Mouse (Mus musculus) liver, embryonic 14.5 days (tissue): ENCODE results near the gene Banp. TPM values are rescaled to one million over a fixed set of nuclear protein-coding genes. Genes with fewer than 3 reads are reported as not detected.

ENCODE experiments used
- ATAC-seq: fragments of 200-750 bp; cut with Nextera tagmentation; 2 replicates; pipeline ENCODE4 v1.8.0; 2017; ENCODE audit warnings: moderate number of reproducible peaks, mild to moderate bottlenecking, moderate library complexity; ENCODE audit not compliant: insufficient read depth
- DNase-seq, 3 experiments: peaks; one replicate each; pipeline ENCODE4 v3.0.0-alpha.2; 2012 to 2013; ENCODE audit warnings: low read depth in 3 of 3, low spot score in 3 of 3
- H3K27ac ChIP-seq: fragments of 300-500 bp; sonication (generic); 2 replicates; pipeline ENCODE4 v1.5.1; 2014; ENCODE audit warnings: moderate library complexity, mild to moderate bottlenecking, control low read depth, inconsistent platforms
- H3K27me3 ChIP-seq: fragments of 300-500 bp; sonication (generic); 2 replicates; pipeline ENCODE4 v1.6.1; 2014; ENCODE audit warnings: mild to moderate bottlenecking, low read length, moderate library complexity; ENCODE audit not compliant: control insufficient read depth, insufficient read depth
- H3K36me3 ChIP-seq: fragments of 300-500 bp; sonication (generic); replicated peaks from 2 replicates; pipeline ENCODE4 v1.6.1; 2014; ENCODE audit warnings: low read depth; ENCODE audit not compliant: control insufficient read depth, insufficient read depth
- H3K4me1 ChIP-seq, 2 experiments: fragments of 200-500 bp in 1 of 2; fragments of 300-500 bp in 1 of 2; sonication (generic) in 1 of 2; replicated peaks; 2 replicates each; pipeline ENCODE4 v1.6.1; 2012 to 2014; ENCODE audit warnings: antibody characterized with exemption in 1 of 2, inconsistent platforms in 1 of 2, low read length in 1 of 2; ENCODE audit not compliant: control insufficient read depth in 2 of 2, insufficient read depth in 2 of 2
- H3K4me2 ChIP-seq: fragments of 300-500 bp; sonication (generic); 2 replicates; pipeline ENCODE4 v1.6.1; 2014; ENCODE audit warnings: low read depth, mild to moderate bottlenecking, control low read depth, moderate library complexity
- H3K4me3 ChIP-seq, 2 experiments: fragments of 200-500 bp in 1 of 2; fragments of 300-500 bp in 1 of 2; sonication (generic) in 1 of 2; 2 replicates each; pipeline ENCODE4 v1.5.1; 2012 to 2014; ENCODE audit warnings: low read depth in 2 of 2, low read length in 2 of 2, mild to moderate bottlenecking in 2 of 2, control low read depth in 1 of 2, inconsistent platforms in 1 of 2, moderate library complexity in 1 of 2; ENCODE audit not compliant: insufficient read depth in 1 of 2
- H3K9ac ChIP-seq: fragments of 300-500 bp; sonication (generic); replicated peaks from 2 replicates; pipeline ENCODE4 v1.6.1; 2014; ENCODE audit warnings: mild to moderate bottlenecking, control low read depth, moderate library complexity
- H3K9me3 ChIP-seq: fragments of 300-500 bp; sonication (generic); 2 replicates; pipeline ENCODE4 v1.6.1; 2016; ENCODE audit warnings: low read length, mixed read lengths; ENCODE audit not compliant: control insufficient read depth
- CTCF ChIP-seq: IDR thresholded peaks from 2 replicates; pipeline ENCODE4 v1.5.1; 2016; ENCODE audit warnings: antibody characterized with exemption, low read depth, control low read depth
- EP300 ChIP-seq: IDR thresholded peaks from 2 replicates; pipeline ENCODE4 v1.6.1; 2016; ENCODE audit warnings: antibody characterized with exemption, low read depth
- WGBS: fragments of 180-500 bp; shearing (Covaris S2); extraction: QIAGEN DNeasy Blood & Tissue Kit; methylation state at CpG from one replicate; pipeline ENCODE4 v1.1.7; 2014; ENCODE audit not compliant: insufficient replicate concordance; 5-methylcytosine and 5-hydroxymethylcytosine counted together
- polyA plus RNA-seq, 2 experiments: library from polyadenylated mRNA; depleted of rRNA in 1 of 2; stranded (reverse) in 1 of 2; unstranded in 1 of 2; fragments of >200 nt; fragmentation: Nextera tagmentation in 1 of 2; extraction: Ambion mirVana in 1 of 2; gene quantifications; 2 replicates each; pipeline versions ENCODE4 v1.2.1 to v1.2.3; 2012 to 2014

Banp gene
- polyA plus RNA-seq, 2 experiments: 13.6 to 20.8 TPM

GRCm38 (mm10) chr8:121905864-121906263 is 43.7 kb upstream of the Banp start:
- Histone ChIP-seq H3K27me3 (no peaks in the 10 kb centered on the region), H3K4me1 (peaks cover 41 to 49% of the 10 kb centered on the region in 2 experiments), H3K4me3 (peak overlapping the region; percentile 72 to 77), H3K36me3 (peaks cover 16% of the 10 kb centered on the region), H3K9ac (peak overlapping the region; percentile 84), H3K4me2 (peak overlapping the region; percentile 70), H3K27ac (peak overlapping the region; percentile 63), H3K9me3 (no peaks in the 10 kb centered on the region)
- DNase-seq (no peak), ATAC-seq (no peak)
- 12% methylated on average over 5 of the region's 5 CpGs for WGBS
- no peak for TF ChIP-seq EP300
- no peak for TF ChIP-seq CTCF

GRCm38 (mm10) chr8:121906542-121907512 is 42.7 kb upstream of the Banp start:
- Histone ChIP-seq H3K4me2 (peak overlapping the region; percentile 70), H3K9ac (peak overlapping the region; percentile 84), H3K36me3 (peaks cover 16% of the 10 kb centered on the region), H3K9me3 (no peaks in the 10 kb centered on the region), H3K4me1 (peaks cover 32 to 39% of the 10 kb centered on the region in 2 experiments), H3K4me3 (peak overlapping the region; percentile 72 to 77), H3K27ac (peak overlapping the region; percentile 63), H3K27me3 (no peaks in the 10 kb centered on the region)
- ATAC-seq: peak; percentile 46
- no peak for TF ChIP-seq EP300
- TF ChIP-seq CTCF: no peak
- under 1% methylated on average over 72 of the region's 72 CpGs for WGBS
- DNase-seq: peak in 1 of 3 experiments; percentile 51

GRCm38 (mm10) chr8:121907587-121908248 is 41.8 kb upstream of the Banp start, which contains the start of gene Slc7a5:
Slc7a5 (minus strand) TSS chr8:121907694.
- Histone ChIP-seq H3K27ac (peak within 1 kb of the TSS; percentile 40), H3K9ac (peak within 1 kb of the TSS; percentile 84), H3K9me3 (no peaks in the 10 kb centered on the region), H3K4me2 (peak within 1 kb of the TSS; percentile 70), H3K4me3 (peak within 1 kb of the TSS; percentile 72 to 77), H3K27me3 (no peaks in the 10 kb centered on the region), H3K4me1 (peaks cover 34 to 40% of the 10 kb centered on the region in 2 experiments), H3K36me3 (peaks cover 16% of the 10 kb centered on the region)
- DNase-seq: peak; percentile 90 to 94 (median 92)
- TF ChIP-seq EP300: no peak
- TF ChIP-seq CTCF: no peak
- peak; percentile 90 for ATAC-seq
- WGBS: 0% methylated on average over 61 of the region's 61 CpGs

GRCm38 (mm10) chr8:121908378-121909147 is 41.0 kb upstream of the Banp start:
- Histone ChIP-seq H3K9ac (peak overlapping the region; percentile 50), H3K4me1 (peaks cover 36 to 45% of the 10 kb centered on the region in 2 experiments), H3K9me3 (no peaks in the 10 kb centered on the region), H3K27ac (peak overlapping the region; percentile 6; the same call in 1 of the 2 replicates), H3K4me2 (peak overlapping the region; percentile 70), H3K27me3 (no peaks in the 10 kb centered on the region), H3K36me3 (peaks cover 16% of the 10 kb centered on the region), H3K4me3 (peak overlapping the region; percentile 58 to 77)
- DNase-seq: no peak
- no peak for ATAC-seq
- WGBS: 23% methylated on average over 8 of the region's 8 CpGs
- TF ChIP-seq EP300 (no peak), CTCF (no peak)
